Mouse (Mus musculus) lung, embryonic 16.5 days (tissue): ENCODE results near the gene Cntrob. TPM values are rescaled to one million over a fixed set of nuclear protein-coding genes. Genes with fewer than 3 reads are reported as not detected.

Source experiments
- ATAC-seq: fragments of 200-750 bp; cut with Nextera tagmentation; 2 replicates; pipeline ENCODE4 v1.8.0; 2017; ENCODE audit warnings: low read depth, mild to moderate bottlenecking, moderate library complexity
- H3K27ac ChIP-seq: fragments of 300-500 bp; sonication (generic); 2 replicates; pipeline ENCODE4 v1.5.1; 2014; ENCODE audit warnings: mild to moderate bottlenecking, control low read depth, low read length
- H3K27me3 ChIP-seq: fragments of 300-500 bp; sonication (generic); 2 replicates; pipeline ENCODE4 v1.6.1; 2014; ENCODE audit warnings: low read depth, low read length, mixed read lengths; ENCODE audit not compliant: control insufficient read depth, insufficient read depth
- H3K36me3 ChIP-seq: fragments of 300-500 bp; sonication (generic); 2 replicates; pipeline ENCODE4 v1.6.1; 2014; ENCODE audit warnings: low read length; ENCODE audit not compliant: control insufficient read depth, insufficient read depth
- H3K4me1 ChIP-seq: fragments of 300-500 bp; sonication (generic); replicated peaks from 2 replicates; pipeline ENCODE4 v1.6.1; 2014; ENCODE audit warnings: low read length, mixed read lengths; ENCODE audit not compliant: control insufficient read depth, insufficient read depth
- H3K4me2 ChIP-seq: fragments of 300-500 bp; sonication (generic); 2 replicates; pipeline ENCODE4 v1.6.1; 2014; ENCODE audit warnings: low read depth, low read length, control low read depth
- H3K4me3 ChIP-seq: fragments of 300-500 bp; sonication (generic); 2 replicates; pipeline ENCODE4 v1.5.1; 2014; ENCODE audit warnings: mild to moderate bottlenecking, low read length, control low read depth
- H3K9ac ChIP-seq: fragments of 300-500 bp; sonication (generic); 2 replicates; pipeline ENCODE4 v1.6.1; 2014; ENCODE audit warnings: low read length, control low read depth
- H3K9me3 ChIP-seq: fragments of 300-500 bp; sonication (generic); 2 replicates; pipeline ENCODE4 v1.6.1; 2016; ENCODE audit warnings: low read length; ENCODE audit not compliant: control insufficient read depth
- WGBS: fragments of 180-500 bp; shearing (Covaris S2); extraction: QIAGEN DNeasy Blood & Tissue Kit; methylation state at CpG from one replicate; pipeline ENCODE4 v1.1.7; 2014; 5-methylcytosine and 5-hydroxymethylcytosine counted together
- polyA plus RNA-seq: library from polyadenylated mRNA; unstranded; fragments of >200 nt; fragmentation: Nextera tagmentation; extraction: Ambion mirVana; gene quantifications from 2 replicates; pipeline ENCODE4 v1.2.1, GENCODE M21; 2015

Cntrob gene
- polyA plus RNA-seq, 1 experiment from 2014 or later, result 28.7 TPM

DNA sequence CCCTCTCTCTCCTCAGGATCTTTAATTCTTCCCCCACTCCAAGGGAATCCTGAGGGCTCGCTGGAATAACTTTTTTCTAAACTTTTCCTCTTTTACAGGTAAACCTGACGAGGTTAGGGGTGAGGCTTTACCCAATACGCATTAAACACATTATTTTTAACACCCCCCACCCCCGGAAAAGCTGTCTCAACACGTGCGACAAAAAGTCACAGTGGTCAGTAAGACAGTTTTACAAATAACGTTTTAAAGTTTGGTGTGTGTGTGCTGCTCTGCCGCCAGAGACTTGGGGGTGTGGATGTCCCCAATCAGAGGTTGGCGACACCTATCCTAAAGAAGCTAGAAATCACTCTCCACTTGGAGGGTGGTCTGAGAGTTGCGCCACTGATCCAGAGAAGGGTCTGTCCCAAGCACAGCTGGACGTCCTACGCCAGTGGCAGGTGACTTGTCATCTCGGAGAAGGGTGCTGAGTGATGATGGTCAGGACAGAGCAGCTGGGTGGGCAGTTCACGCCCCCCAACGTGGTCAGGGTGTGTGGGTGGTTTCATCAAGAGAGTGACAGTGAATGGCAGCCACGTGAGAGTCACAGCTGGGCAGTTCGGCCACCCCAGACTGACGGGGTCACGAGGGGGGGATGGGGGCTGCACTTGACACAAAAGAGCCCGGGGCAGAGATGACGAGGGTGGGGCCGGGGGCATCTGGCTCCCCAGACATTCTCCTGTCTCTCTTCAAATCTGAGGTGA is 44.2 kb upstream of the Cntrob start:
- no peaks in the 10 kb centered on the region for H3K9me3 ChIP-seq
- peak overlapping the region; percentile 94 for H3K4me2 ChIP-seq
- peak overlapping the region; percentile 90 for H3K4me3 ChIP-seq
- peak overlapping the region; percentile 100 for H3K9ac ChIP-seq
- WGBS, result under 1% methylated on average over 22 of the region's 22 CpGs
- H3K36me3 ChIP-seq, result peaks cover 12% of the 10 kb centered on the region
- H3K27me3 ChIP-seq, result no peaks in the 10 kb centered on the region
- ATAC-seq, result no peak
- H3K27ac ChIP-seq, result peak overlapping the region; percentile 100
- H3K4me1 ChIP-seq, result peaks cover 52% of the 10 kb centered on the region

DNA sequence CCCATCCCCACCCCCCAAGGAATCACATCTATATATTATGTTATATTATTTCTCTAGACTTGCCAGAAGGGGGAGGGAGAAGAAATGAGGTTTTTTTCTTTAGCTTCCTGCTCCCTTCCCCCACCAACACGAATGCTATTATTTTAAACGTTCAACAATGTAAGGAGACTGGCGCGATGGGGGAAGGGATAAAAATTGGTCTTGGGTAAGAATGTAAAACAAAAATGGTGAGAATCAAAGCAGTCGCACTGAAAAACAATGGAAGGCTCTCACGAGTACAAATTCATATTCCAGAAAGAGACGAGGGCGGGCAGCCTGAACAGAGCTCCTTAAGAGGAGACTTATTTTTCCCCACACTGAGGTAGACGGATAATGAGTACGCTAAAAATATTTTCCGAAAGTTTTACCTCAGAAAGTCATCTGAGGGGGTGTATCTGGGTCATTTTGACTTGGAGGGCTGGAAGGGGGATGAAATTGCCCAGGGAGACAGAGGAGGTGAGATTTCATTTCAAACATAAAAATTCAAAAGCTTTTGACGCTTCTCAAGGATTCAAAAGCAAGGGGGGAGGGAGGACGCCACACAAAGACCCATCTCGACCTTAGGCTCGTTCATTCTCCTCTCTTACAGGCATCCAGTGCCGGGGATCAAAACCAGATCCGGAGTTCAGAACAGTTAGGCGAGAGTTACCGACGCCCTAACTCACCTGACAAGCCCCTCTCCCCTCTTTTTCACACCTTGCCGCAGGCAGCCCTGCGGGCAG is 43.5 kb upstream of the Cntrob start:
- no peaks in the 10 kb centered on the region for H3K9me3 ChIP-seq
- under 1% methylated on average over 22 of the region's 22 CpGs for WGBS
- peak overlapping the region; percentile 100 for H3K27ac ChIP-seq
- H3K36me3 ChIP-seq, result peaks cover 14% of the 10 kb centered on the region
- H3K4me1 ChIP-seq, result peaks cover 49% of the 10 kb centered on the region
- no peaks in the 10 kb centered on the region for H3K27me3 ChIP-seq
- H3K4me2 ChIP-seq, result peak overlapping the region; percentile 94
- ATAC-seq, result no peak
- peak overlapping the region; percentile 100 for H3K9ac ChIP-seq
- peak overlapping the region; percentile 90 for H3K4me3 ChIP-seq

DNA sequence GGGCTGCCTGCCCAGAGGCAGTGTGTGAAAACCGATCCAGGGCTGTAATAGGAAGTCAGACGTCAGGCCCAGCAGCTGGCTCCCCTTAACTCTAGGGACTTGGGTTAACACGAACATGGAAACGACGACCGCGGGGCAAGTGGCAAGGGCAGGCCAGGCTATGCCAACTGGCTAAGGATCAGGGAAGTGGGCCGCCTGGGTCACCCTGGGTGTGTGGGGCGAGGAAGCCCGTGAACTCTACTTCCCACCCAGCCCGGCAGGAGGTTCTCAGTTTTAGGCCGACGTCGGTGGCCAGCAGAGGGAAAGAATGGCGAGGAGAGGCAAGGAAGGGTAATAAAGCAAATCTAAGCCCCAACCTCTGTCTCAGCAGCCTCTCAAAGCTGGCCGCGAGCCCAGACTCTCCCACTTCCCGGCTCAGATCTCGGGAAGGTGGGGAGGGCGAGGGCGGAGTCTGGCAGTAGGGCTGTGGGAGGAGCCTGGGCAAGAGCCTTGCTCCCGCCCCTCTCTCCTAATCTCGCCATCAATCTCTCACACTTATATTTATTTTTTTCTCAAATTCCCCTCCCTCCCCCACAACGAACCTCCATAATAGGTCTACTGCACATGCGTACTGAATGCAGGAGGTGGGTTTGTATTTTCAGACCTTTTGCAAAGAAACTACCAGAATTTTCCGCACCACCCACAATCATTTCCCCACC is 42.7 kb upstream of the Cntrob start:
- peaks cover 20% of the 10 kb centered on the region for H3K36me3 ChIP-seq
- H3K9me3 ChIP-seq, result no peaks in the 10 kb centered on the region
- ATAC-seq, result peak; percentile 85
- under 1% methylated on average over 26 of the region's 26 CpGs for WGBS
- peak overlapping the region; percentile 90 for H3K4me3 ChIP-seq
- peak overlapping the region; percentile 100 for H3K27ac ChIP-seq
- peak overlapping the region; percentile 70 for H3K9ac ChIP-seq
- H3K4me2 ChIP-seq, result peak overlapping the region; percentile 94
- H3K4me1 ChIP-seq, result peaks cover 42% of the 10 kb centered on the region
- no peaks in the 10 kb centered on the region for H3K27me3 ChIP-seq

GRCm38 (mm10) chr11:69365722-69366121 is 42.1 kb upstream of the Cntrob start:
- H3K9me3 ChIP-seq, result no peaks in the 10 kb centered on the region
- H3K4me1 ChIP-seq, result peaks cover 36% of the 10 kb centered on the region
- no peaks in the 10 kb centered on the region for H3K27me3 ChIP-seq
- peak overlapping the region; percentile 94 for H3K4me2 ChIP-seq
- no peak for ATAC-seq
- H3K4me3 ChIP-seq, result peak overlapping the region; percentile 90
- 15% methylated on average over 6 of the region's 6 CpGs for WGBS
- H3K9ac ChIP-seq, result peak overlapping the region; percentile 70
- peaks cover 26% of the 10 kb centered on the region for H3K36me3 ChIP-seq
- H3K27ac ChIP-seq, result peak overlapping the region; percentile 100

DNA sequence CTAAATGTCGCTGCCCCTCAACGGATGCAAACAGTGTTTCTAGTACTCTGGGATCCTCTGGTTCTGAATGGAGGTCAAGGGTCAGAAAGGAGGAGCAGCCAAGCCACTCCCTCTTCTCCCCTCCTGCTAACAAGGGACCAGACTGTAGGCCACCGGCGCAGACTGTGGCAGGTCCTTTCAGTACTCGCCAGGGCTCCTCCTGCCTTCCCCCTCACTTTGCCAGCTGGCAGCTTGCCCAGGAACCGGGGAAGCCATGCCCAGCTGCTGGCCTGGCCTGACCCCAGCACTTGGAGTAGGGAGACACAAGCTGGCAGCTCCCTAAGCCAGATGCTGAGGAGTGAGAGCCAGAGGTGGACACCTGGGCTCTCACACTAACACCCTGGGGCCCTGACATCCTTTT is 41.3 kb upstream of the Cntrob start:
- peak; percentile 64 for ATAC-seq
- Histone ChIP-seq H3K27me3 (no peaks in the 10 kb centered on the region), H3K4me2 (peak overlapping the region; percentile 94), H3K4me1 (peaks cover 33% of the 10 kb centered on the region), H3K9ac (0 out of 2 replicates have a peak overlapping the region, but pooled peaks have one; percentile 12), H3K9me3 (no peaks in the 10 kb centered on the region), H3K4me3 (peak overlapping the region; percentile 90; the same call in 1 of the 2 replicates), H3K36me3 (peaks cover 34% of the 10 kb centered on the region), H3K27ac (peak overlapping the region; percentile 100)
- WGBS, result 3% methylated on average over 6 of the region's 6 CpGs

GRCm38 (mm10) chr11:69364376-69364775 is 40.8 kb upstream of the Cntrob start:
- H3K9me3 ChIP-seq, result no peaks in the 10 kb centered on the region
- no peak for ATAC-seq
- H3K9ac ChIP-seq, result peak overlapping the region; percentile 35; the same call in 1 of the 2 replicates
- H3K36me3 ChIP-seq, result peaks cover 40% of the 10 kb centered on the region
- H3K4me1 ChIP-seq, result peaks cover 33% of the 10 kb centered on the region
- H3K4me2 ChIP-seq, result peak overlapping the region; percentile 94
- H3K27me3 ChIP-seq, result no peaks in the 10 kb centered on the region
- H3K27ac ChIP-seq, result peak overlapping the region; percentile 100
- peak overlapping the region; percentile 90; the same call in 1 of the 2 replicates for H3K4me3 ChIP-seq
- 25% methylated on average over 8 of the region's 8 CpGs for WGBS

- no peak overlapping the region for H3K4me2 ChIP-seq
- H3K4me3 ChIP-seq, result no peak overlapping the region
- H3K9ac ChIP-seq, result no peak overlapping the region
- H3K36me3 ChIP-seq, result peaks cover 57% of the 10 kb centered on the region
- H3K27me3 ChIP-seq, result no peaks in the 10 kb centered on the region
- ATAC-seq, result no peak
- peaks cover 28% of the 10 kb centered on the region for H3K4me1 ChIP-seq
- no peak overlapping the region for H3K27ac ChIP-seq
- 67% methylated on average over 2 of the region's 2 CpGs for WGBS
- H3K9me3 ChIP-seq, result no peaks in the 10 kb centered on the region
Measured at GRCm38 (mm10) chr11:69362479-69362878, 38.9 kb upstream of the Cntrob start.

- H3K9ac ChIP-seq, result no peak overlapping the region
- no peaks in the 10 kb centered on the region for H3K9me3 ChIP-seq
- no peaks in the 10 kb centered on the region for H3K27me3 ChIP-seq
- no peak overlapping the region for H3K27ac ChIP-seq
- H3K4me2 ChIP-seq, result no peak overlapping the region
- 59% methylated on average over 7 of the region's 7 CpGs for WGBS
- peaks cover 28% of the 10 kb centered on the region for H3K4me1 ChIP-seq
- no peak for ATAC-seq
- peaks cover 62% of the 10 kb centered on the region for H3K36me3 ChIP-seq
- H3K4me3 ChIP-seq, result no peak overlapping the region
Measured at GRCm38 (mm10) chr11:69362021-69362420, 38.4 kb upstream of the Cntrob start.

DNA sequence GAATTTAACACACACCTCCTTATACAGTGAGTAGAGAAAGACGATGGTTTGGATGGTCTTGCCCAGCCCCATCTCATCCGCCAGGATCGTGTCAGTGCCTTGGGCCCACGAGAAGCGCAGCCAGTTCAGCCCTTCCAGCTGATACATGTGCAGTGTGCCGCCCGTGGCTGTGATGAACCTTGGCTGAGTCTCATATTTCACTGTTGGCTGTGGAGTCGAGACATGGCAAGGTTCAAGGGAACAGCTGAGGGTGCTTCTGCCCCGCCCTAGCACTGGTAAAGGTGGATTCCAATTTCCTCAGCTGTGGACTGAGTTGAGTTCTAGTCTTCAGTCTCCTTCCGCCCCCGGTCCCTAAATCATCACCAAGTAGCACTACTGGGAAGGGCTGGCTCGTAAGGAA is 34.1 kb upstream of the Cntrob start:
- Histone ChIP-seq H3K36me3 (peaks cover 85% of the 10 kb centered on the region), H3K9ac (no peak overlapping the region), H3K4me2 (no peak overlapping the region), H3K27ac (no peak overlapping the region), H3K27me3 (no peaks in the 10 kb centered on the region), H3K4me1 (peaks cover 2% of the 10 kb centered on the region; the same call in 1 of the 2 replicates), H3K9me3 (no peaks in the 10 kb centered on the region), H3K4me3 (no peak overlapping the region)
- ATAC-seq, result no peak
- WGBS, result 85% methylated on average over 12 of the region's 12 CpGs
